Mouse (Mus musculus) embryonic facial prominence, embryonic 11.5 days (tissue): ENCODE data around the gene Os9. TPM values are rescaled to one million over a fixed set of nuclear protein-coding genes. Genes with fewer than 3 reads are reported as not detected.

ENCODE experiments used
- ATAC-seq: fragments of 200-750 bp; cut with Nextera tagmentation; replicated peaks from 2 replicates; pipeline ENCODE4 v1.8.0; 2017; ENCODE audit warnings: low read depth; ENCODE audit not compliant: insufficient number of reproducible peaks, low FRiP score, low TSS enrichment
- DNase-seq: peaks from one replicate; pipeline ENCODE4 v3.0.0-alpha.2; 2015; ENCODE audit warnings: low spot score
- H3K27ac ChIP-seq: fragments of 300-500 bp; sonication (generic); replicated peaks from 2 replicates; pipeline ENCODE4 v1.5.1; 2014; ENCODE audit warnings: mild to moderate bottlenecking, low read depth, low read length, control low read depth
- H3K27me3 ChIP-seq: fragments of 300-500 bp; sonication (generic); 2 replicates; pipeline ENCODE4 v1.6.1; 2014; ENCODE audit warnings: mild to moderate bottlenecking, low read length, moderate library complexity, mixed read lengths; ENCODE audit not compliant: control insufficient read depth, insufficient read depth
- H3K36me3 ChIP-seq: fragments of 300-500 bp; sonication (generic); replicated peaks from 2 replicates; pipeline ENCODE4 v1.6.1; 2014; ENCODE audit warnings: low read depth, mild to moderate bottlenecking, low read length, moderate library complexity, mixed read lengths; ENCODE audit not compliant: control insufficient read depth, insufficient read depth
- H3K4me1 ChIP-seq: fragments of 300-500 bp; sonication (generic); 2 replicates; pipeline ENCODE4 v1.6.1; 2014; ENCODE audit warnings: low read length, mixed read lengths; ENCODE audit not compliant: control insufficient read depth, insufficient read depth
- H3K4me2 ChIP-seq: fragments of 300-500 bp; sonication (generic); 2 replicates; pipeline ENCODE4 v1.6.1; 2014; ENCODE audit warnings: low read depth, mild to moderate bottlenecking, control low read depth, low read length, moderate library complexity
- H3K4me3 ChIP-seq: fragments of 300-500 bp; sonication (generic); 2 replicates; pipeline ENCODE4 v1.5.1; 2014; ENCODE audit warnings: low read depth, low read length, control low read depth
- H3K9ac ChIP-seq: fragments of 300-500 bp; sonication (generic); replicated peaks from 2 replicates; pipeline ENCODE4 v1.6.1; 2014; ENCODE audit warnings: mild to moderate bottlenecking, control low read depth, low read length
- H3K9me3 ChIP-seq: fragments of 300-500 bp; sonication (generic); replicated peaks from 2 replicates; pipeline ENCODE4 v1.6.1; 2016; ENCODE audit warnings: mild to moderate bottlenecking, low read length, inconsistent platforms, mixed read lengths; ENCODE audit not compliant: control insufficient read depth
- WGBS: fragments of 180-500 bp; shearing (Covaris S2); extraction: QIAGEN DNeasy Blood & Tissue Kit; methylation state at CpG from one replicate; pipeline ENCODE4 v1.1.7; 2014; 5-methylcytosine and 5-hydroxymethylcytosine counted together
- polyA plus RNA-seq: library from polyadenylated mRNA; unstranded; fragments of >200 nt; fragmentation: Nextera tagmentation; extraction: Ambion mirVana; gene quantifications from 2 replicates; pipeline ENCODE4 v1.2.1, GENCODE M21; 2014

Gene Os9
- polyA plus RNA-seq, 1 experiment from 2014 or later = 29.5 TPM

- Histone ChIP-seq H3K4me2 (no peak overlapping the region), H3K9ac (no peak overlapping the region), H3K27ac (no peak overlapping the region), H3K4me3 (no peak overlapping the region), H3K4me1 (no peaks in the 10 kb centered on the region), H3K36me3 (no peaks in the 10 kb centered on the region), H3K9me3 (no peaks in the 10 kb centered on the region), H3K27me3 (no peaks in the 10 kb centered on the region)
- ATAC-seq (no peak), DNase-seq (no peak)
- WGBS = 64% methylated on average over 5 of the region's 5 CpGs
These were observed 11.5 kb upstream of the Os9 start for GRCm38 (mm10) chr10:127132469-127132868.

GRCm38 (mm10) chr10:127129431-127129830, 8.5 kb upstream of the Os9 start:
- ATAC-seq (no peak), DNase-seq (no peak)
- Histone ChIP-seq H3K4me3 (no peak overlapping the region), H3K9ac (no peak overlapping the region), H3K4me1 (no peaks in the 10 kb centered on the region), H3K4me2 (no peak overlapping the region), H3K36me3 (no peaks in the 10 kb centered on the region), H3K27me3 (no peaks in the 10 kb centered on the region), H3K9me3 (no peaks in the 10 kb centered on the region), H3K27ac (no peak overlapping the region)
- WGBS = 69% methylated on average over 4 of the region's 4 CpGs

DNA sequence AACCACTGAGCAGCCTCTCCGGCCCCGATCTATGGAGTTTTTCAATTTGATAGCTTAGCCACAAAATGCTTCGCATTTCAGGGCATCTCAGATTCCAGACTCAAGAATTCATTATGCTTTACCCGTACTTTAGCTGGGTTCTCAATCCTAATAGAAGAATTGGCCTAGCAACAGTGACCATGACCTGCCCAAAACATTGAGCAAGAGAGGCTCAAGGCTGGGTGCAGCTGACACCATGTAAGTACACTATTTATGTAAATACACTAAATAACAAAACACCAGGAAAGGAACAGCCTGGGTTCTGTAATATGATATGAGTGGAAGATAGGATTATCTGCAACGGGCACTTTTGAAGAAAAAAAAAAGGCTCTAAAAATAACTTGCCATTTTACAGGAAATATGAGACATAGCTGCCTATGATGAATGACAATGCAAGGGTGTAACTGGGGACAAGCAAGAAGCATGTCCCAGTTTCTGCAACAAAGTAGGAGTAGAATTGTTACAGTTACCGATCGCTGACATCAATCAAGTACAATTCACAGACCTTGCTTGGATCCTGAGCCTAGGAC, 6.9 kb upstream of the Os9 start:
- 78% methylated on average over 7 of the region's 7 CpGs for WGBS
- H3K4me3 ChIP-seq = no peak overlapping the region
- H3K27ac ChIP-seq = no peak overlapping the region
- DNase-seq (no peak), ATAC-seq (no peak)
- no peak overlapping the region for H3K9ac ChIP-seq
- H3K4me2 ChIP-seq = no peak overlapping the region
- no peaks in the 10 kb centered on the region for H3K36me3 ChIP-seq
- H3K27me3 ChIP-seq = no peaks in the 10 kb centered on the region
- H3K9me3 ChIP-seq = no peaks in the 10 kb centered on the region
- H3K4me1 ChIP-seq = no peaks in the 10 kb centered on the region

DNA sequence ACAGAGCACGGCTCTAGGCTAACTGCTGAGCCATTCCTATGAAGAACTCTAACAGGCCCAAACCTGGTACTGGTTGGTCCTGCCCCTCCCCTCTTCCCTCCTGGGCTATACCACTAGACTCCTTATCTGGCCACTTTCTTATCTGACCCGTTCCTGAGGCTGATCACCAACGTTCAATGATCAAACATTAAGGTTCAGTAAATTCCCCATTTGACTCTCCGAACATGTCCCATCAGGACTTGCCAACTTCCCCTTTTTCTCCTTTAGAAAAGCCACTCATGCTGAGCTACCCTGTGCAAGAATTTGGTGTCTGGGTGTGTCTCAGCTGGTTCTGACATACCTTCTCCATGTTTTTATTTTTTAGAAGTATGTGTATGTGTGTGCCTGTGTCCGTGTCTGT, 5.6 kb upstream of the Os9 start:
- ATAC-seq (no peak), DNase-seq (no peak)
- Histone ChIP-seq H3K27ac (no peak overlapping the region), H3K36me3 (no peaks in the 10 kb centered on the region), H3K9ac (no peak overlapping the region), H3K4me1 (no peaks in the 10 kb centered on the region), H3K4me3 (no peak overlapping the region), H3K9me3 (no peaks in the 10 kb centered on the region), H3K27me3 (no peaks in the 10 kb centered on the region), H3K4me2 (no peak overlapping the region)
- WGBS = 87% methylated on average over 5 of the region's 5 CpGs

GRCm38 (mm10) chr10:127125210-127126001, 4.5 kb upstream of the Os9 start:
- no peaks in the 10 kb centered on the region for H3K27me3 ChIP-seq

DNA sequence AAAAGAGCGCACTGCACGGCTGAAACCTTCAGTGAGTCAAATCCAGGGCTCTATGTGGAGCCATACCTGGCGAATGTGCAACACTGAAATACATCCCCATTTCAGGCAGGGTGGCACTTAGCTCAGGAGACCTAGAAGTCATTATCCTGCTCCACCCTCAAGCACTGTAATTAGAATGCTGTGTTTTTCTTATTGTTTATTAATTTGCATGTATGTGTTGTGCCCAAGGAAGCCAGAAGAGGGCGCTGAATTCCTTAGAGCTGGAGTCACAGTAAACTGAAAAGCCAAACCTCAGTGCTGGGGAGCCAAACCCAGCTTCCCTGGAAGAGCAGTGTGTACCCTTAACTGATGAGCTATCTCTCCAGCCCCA, 2.5 kb upstream of the Os9 start:
- Histone ChIP-seq H3K9me3 (no peaks in the 10 kb centered on the region), H3K36me3 (no peaks in the 10 kb centered on the region; the same call in none of the 2 replicates), H3K4me3 (peak overlapping the region; percentile 14; the same call in 1 of the 2 replicates), H3K4me1 (no peaks in the 10 kb centered on the region), H3K9ac (no peak overlapping the region), H3K27ac (no peak overlapping the region), H3K27me3 (no peaks in the 10 kb centered on the region), H3K4me2 (peak overlapping the region; percentile 49)
- 8% methylated on average over 4 of the region's 4 CpGs for WGBS
- peak; percentile 81 for DNase-seq
- no peak for ATAC-seq

More at GRCm38 (mm10) chr10:127125210-127126001, 4.5 kb upstream of the Os9 start:
- Histone ChIP-seq H3K4me3 (no peak overlapping the region), H3K36me3 (no peaks in the 10 kb centered on the region), H3K4me2 (no peak overlapping the region), H3K27ac (no peak overlapping the region), H3K4me1 (no peaks in the 10 kb centered on the region), H3K9ac (no peak overlapping the region), H3K9me3 (no peaks in the 10 kb centered on the region)
- no peak for ATAC-seq
- peak; percentile 45 for DNase-seq
- WGBS = 70% methylated on average over 9 of the region's 9 CpGs

- Histone ChIP-seq H3K36me3 (no peaks in the 10 kb centered on the region; the same call in none of the 2 replicates), H3K9ac (0 out of 2 replicates have a peak overlapping the region, but pooled peaks have one; percentile 26), H3K27ac (no peak overlapping the region), H3K27me3 (no peaks in the 10 kb centered on the region), H3K9me3 (no peaks in the 10 kb centered on the region), H3K4me2 (peak overlapping the region; percentile 49), H3K4me3 (peak overlapping the region; percentile 14; the same call in 1 of the 2 replicates), H3K4me1 (no peaks in the 10 kb centered on the region)
- ATAC-seq = 0 out of 2 replicates have a peak, but pooled peaks have one; percentile 4
- WGBS = 15% methylated on average over 13 of the region's 13 CpGs
- DNase-seq = peak; percentile 68
These were observed 2.0 kb upstream of the Os9 start for GRCm38 (mm10) chr10:127122784-127123435.

- no peak overlapping the region for H3K27ac ChIP-seq
- no peak overlapping the region for H3K9ac ChIP-seq
- ATAC-seq (no peak), DNase-seq (no peak)
- no peaks in the 10 kb centered on the region for H3K9me3 ChIP-seq
- no peak overlapping the region for H3K4me2 ChIP-seq
- no peaks in the 10 kb centered on the region for H3K4me1 ChIP-seq
- no peaks in the 10 kb centered on the region for H3K27me3 ChIP-seq
- H3K4me3 ChIP-seq = no peak overlapping the region
- WGBS = 83% methylated on average over 3 of the region's 3 CpGs
- H3K36me3 ChIP-seq = peaks cover 5% of the 10 kb centered on the region
These were observed 1.1 kb upstream of the Os9 start for GRCm38 (mm10) chr10:127122018-127122417.
